Mouse (Mus musculus) limb, embryonic 11.5 days (tissue): Measurements from ENCODE around the gene Naa11. TPM values are rescaled to one million over a fixed set of nuclear protein-coding genes. Genes with fewer than 3 reads are reported as not detected.

Experiments used
- ATAC-seq: fragments of 200-750 bp; cut with Nextera tagmentation; 2 replicates; pipeline ENCODE4 v1.8.0; 2017; ENCODE audit warnings: low read depth; ENCODE audit not compliant: insufficient number of reproducible peaks, low FRiP score, low TSS enrichment
- DNase-seq: peaks from one replicate; pipeline ENCODE4 v3.0.0-alpha.2; 2015; ENCODE audit warnings: low spot score
- H3K27ac ChIP-seq: fragments of 300-500 bp; sonication (generic); replicated peaks from 2 replicates; pipeline ENCODE4 v1.5.1; 2014; ENCODE audit warnings: low read depth, mild to moderate bottlenecking, low read length
- H3K27me3 ChIP-seq: fragments of 300-500 bp; sonication (generic); 2 replicates; pipeline ENCODE4 v1.6.1; 2014; ENCODE audit warnings: mild to moderate bottlenecking, low read length, mixed read lengths; ENCODE audit not compliant: control insufficient read depth, insufficient read depth
- H3K36me3 ChIP-seq: fragments of 300-500 bp; sonication (generic); 2 replicates; pipeline ENCODE4 v1.6.1; 2014; ENCODE audit warnings: mild to moderate bottlenecking, low read length, moderate library complexity, mixed read lengths; ENCODE audit not compliant: control insufficient read depth, insufficient read depth
- H3K4me1 ChIP-seq: fragments of 300-500 bp; sonication (generic); 2 replicates; pipeline ENCODE4 v1.6.1; 2014; ENCODE audit warnings: low read length, mixed read lengths; ENCODE audit not compliant: control insufficient read depth, insufficient read depth
- H3K4me2 ChIP-seq: fragments of 300-500 bp; sonication (generic); 2 replicates; pipeline ENCODE4 v1.6.1; 2014; ENCODE audit warnings: low read depth, mild to moderate bottlenecking, moderate library complexity; ENCODE audit not compliant: severe bottlenecking
- H3K4me3 ChIP-seq: fragments of 300-500 bp; sonication (generic); 2 replicates; pipeline ENCODE4 v1.5.1; 2014; ENCODE audit warnings: low read depth, low read length
- H3K9ac ChIP-seq: fragments of 300-500 bp; sonication (generic); 2 replicates; pipeline ENCODE4 v1.6.1; 2014; ENCODE audit warnings: mild to moderate bottlenecking, low read length
- H3K9me3 ChIP-seq: fragments of 300-500 bp; sonication (generic); 2 replicates; pipeline ENCODE4 v1.6.1; 2016; ENCODE audit warnings: low read length; ENCODE audit not compliant: control insufficient read depth
- WGBS: fragments of 180-500 bp; shearing (Covaris S2); extraction: QIAGEN DNeasy Blood & Tissue Kit; methylation state at CpG from one replicate; pipeline ENCODE4 v1.1.7; 2014; 5-methylcytosine and 5-hydroxymethylcytosine counted together
- polyA plus RNA-seq: library from polyadenylated mRNA; unstranded; fragments of >200 nt; fragmentation: Nextera tagmentation; extraction: Ambion mirVana; gene quantifications from 2 replicates; pipeline ENCODE4 v1.2.1, GENCODE M21; 2014

The Naa11 gene
- polyA plus RNA-seq, 1 experiment from 2014 or later: not detected

- Histone ChIP-seq H3K4me3 (no peak overlapping the region), H3K36me3 (no peaks in the 10 kb centered on the region)
- no peak for DNase-seq
Observed at GRCm38 (mm10) chr5:97401042-97401441, 8.9 kb upstream of the Naa11 start.

GRCm38 (mm10) chr5:97397585-97397984, 5.4 kb upstream of the Naa11 start:
- H3K4me1 ChIP-seq: no peaks in the 10 kb centered on the region
- ATAC-seq: no peak
- 91% methylated on average over 4 of the region's 4 CpGs for WGBS
- no peak overlapping the region for H3K4me2 ChIP-seq
- no peaks in the 10 kb centered on the region for H3K27me3 ChIP-seq
- H3K36me3 ChIP-seq: no peaks in the 10 kb centered on the region
- no peak overlapping the region for H3K27ac ChIP-seq
- H3K9me3 ChIP-seq: no peaks in the 10 kb centered on the region
- no peak overlapping the region for H3K9ac ChIP-seq
- H3K4me3 ChIP-seq: no peak overlapping the region
- no peak for DNase-seq

More at GRCm38 (mm10) chr5:97401042-97401441, 8.9 kb upstream of the Naa11 start:
- Histone ChIP-seq H3K9me3 (no peaks in the 10 kb centered on the region), H3K4me1 (no peaks in the 10 kb centered on the region), H3K27me3 (no peaks in the 10 kb centered on the region), H3K9ac (no peak overlapping the region), H3K27ac (no peak overlapping the region), H3K4me2 (no peak overlapping the region)
- no peak for ATAC-seq

GRCm38 (mm10) chr5:97387622-97388021, 4.6 kb downstream of the Naa11 start:
- no peak overlapping the region for H3K9ac ChIP-seq
- 86% methylated on average over 6 of the region's 6 CpGs for WGBS
- H3K36me3 ChIP-seq: no peaks in the 10 kb centered on the region
- H3K27ac ChIP-seq: no peak overlapping the region
- ATAC-seq: no peak
- no peaks in the 10 kb centered on the region for H3K4me1 ChIP-seq
- DNase-seq: no peak
- no peak overlapping the region for H3K4me2 ChIP-seq
- no peaks in the 10 kb centered on the region for H3K9me3 ChIP-seq
- H3K4me3 ChIP-seq: no peak overlapping the region
- H3K27me3 ChIP-seq: no peaks in the 10 kb centered on the region

- Histone ChIP-seq H3K9ac (no peak overlapping the region), H3K27me3 (no peaks in the 10 kb centered on the region), H3K4me2 (no peak overlapping the region), H3K27ac (no peak overlapping the region), H3K36me3 (no peaks in the 10 kb centered on the region), H3K4me1 (no peaks in the 10 kb centered on the region), H3K4me3 (no peak overlapping the region), H3K9me3 (no peaks in the 10 kb centered on the region)
- 88% methylated on average over 4 of the region's 4 CpGs for WGBS
- ATAC-seq (no peak), DNase-seq (no peak)
Observed at GRCm38 (mm10) chr5:97384399-97384798, 7.8 kb downstream of the Naa11 start.

- Histone ChIP-seq H3K9me3 (no peaks in the 10 kb centered on the region), H3K4me3 (no peak overlapping the region), H3K27ac (no peak overlapping the region), H3K4me1 (no peaks in the 10 kb centered on the region), H3K9ac (no peak overlapping the region), H3K36me3 (no peaks in the 10 kb centered on the region), H3K27me3 (no peaks in the 10 kb centered on the region), H3K4me2 (no peak overlapping the region)
- WGBS: 65% methylated on average over 14 of the region's 14 CpGs
- no peak for ATAC-seq
- DNase-seq: no peak
Observed at GRCm38 (mm10) chr5:97382548-97383222, 9.5 kb downstream of the Naa11 start.

GRCm38 (mm10) chr5:97379976-97380375, 12.2 kb downstream of the Naa11 start:
- WGBS: 29% methylated on average over 3 of the region's 3 CpGs
- no peak for ATAC-seq
- no peaks in the 10 kb centered on the region for H3K27me3 ChIP-seq
- H3K4me1 ChIP-seq: no peaks in the 10 kb centered on the region
- H3K4me3 ChIP-seq: no peak overlapping the region
- DNase-seq: no peak
- no peak overlapping the region for H3K27ac ChIP-seq
- no peaks in the 10 kb centered on the region for H3K9me3 ChIP-seq
- H3K36me3 ChIP-seq: no peaks in the 10 kb centered on the region
- H3K4me2 ChIP-seq: no peak overlapping the region
- H3K9ac ChIP-seq: no peak overlapping the region

- no peak overlapping the region for H3K9ac ChIP-seq
- no peaks in the 10 kb centered on the region for H3K9me3 ChIP-seq
- H3K36me3 ChIP-seq: no peaks in the 10 kb centered on the region
- no peak overlapping the region for H3K4me3 ChIP-seq
- H3K4me1 ChIP-seq: 0 out of 2 replicates have a peak, but pooled peaks cover 3% of the 10 kb centered on the region
- no peak overlapping the region for H3K4me2 ChIP-seq
- no peak overlapping the region for H3K27ac ChIP-seq
- ATAC-seq: no peak
- H3K27me3 ChIP-seq: no peaks in the 10 kb centered on the region
- DNase-seq: no peak
- WGBS: 73% methylated on average over 8 of the region's 8 CpGs
Observed at GRCm38 (mm10) chr5:97364781-97365180, 27.4 kb downstream of the Naa11 start.

- H3K9me3 ChIP-seq: no peaks in the 10 kb centered on the region
- DNase-seq (no peak), ATAC-seq (no peak)
- H3K9ac ChIP-seq: no peak overlapping the region
- H3K27me3 ChIP-seq: no peaks in the 10 kb centered on the region
- 46% methylated on average over 8 of the region's 8 CpGs for WGBS
- H3K4me3 ChIP-seq: no peak overlapping the region
- no peak overlapping the region for H3K27ac ChIP-seq
- H3K4me2 ChIP-seq: no peak overlapping the region
- H3K36me3 ChIP-seq: no peaks in the 10 kb centered on the region
- 0 out of 2 replicates have a peak, but pooled peaks cover 3% of the 10 kb centered on the region for H3K4me1 ChIP-seq
Observed at GRCm38 (mm10) chr5:97364252-97364651, 27.9 kb downstream of the Naa11 start.

- ATAC-seq: no peak
Observed at GRCm38 (mm10) chr5:97362539-97362938, 29.6 kb downstream of the Naa11 start.

More at GRCm38 (mm10) chr5:97362539-97362938, 29.6 kb downstream of the Naa11 start:
- Histone ChIP-seq H3K27me3 (no peaks in the 10 kb centered on the region), H3K9ac (no peak overlapping the region), H3K4me3 (no peak overlapping the region), H3K27ac (no peak overlapping the region), H3K4me2 (no peak overlapping the region), H3K4me1 (0 out of 2 replicates have a peak, but pooled peaks cover 3% of the 10 kb centered on the region), H3K36me3 (no peaks in the 10 kb centered on the region), H3K9me3 (no peaks in the 10 kb centered on the region)
- 55% methylated on average over 2 of the region's 2 CpGs for WGBS
- no peak for DNase-seq
